Mouse (Mus musculus): ENCODE results near the gene Gprc5c. TPM values are rescaled to one million over a fixed set of nuclear protein-coding genes. Genes with fewer than 3 reads are reported as not detected.

Gene Gprc5c
- polyA plus RNA-seq, 1 experiment = 38.0 TPM

GRCm38 (mm10) chr11:114863918-114864420 lies 13.0 kb downstream of the Gprc5c start:
- Histone ChIP-seq H3K4me3 (ENCODE audit: insufficient read depth, low read length) (no peak overlapping the region), H3K27ac (ENCODE audit: insufficient read depth, low read depth, low read length) (no peak overlapping the region), H3K4me1 (ENCODE audit: control insufficient read depth, insufficient read depth, low read length) (peaks cover 21% of the 10 kb centered on the region)
- no peak for TF ChIP-seq POLR2A (IDR thresholded peaks at IDR 0.05; ENCODE audit: borderline replicate concordance, low read depth, low read length)

- TF ChIP-seq CTCF (IDR thresholded peaks at IDR 0.05; ENCODE audit: low read depth, low read length) = no peak
- TF ChIP-seq POLR2A (IDR thresholded peaks at IDR 0.05; ENCODE audit: borderline replicate concordance, low read depth, low read length) = no peak
- peaks cover 15% of the 10 kb centered on the region for H3K4me1 ChIP-seq (ENCODE audit: control insufficient read depth, insufficient read depth, low read length)
- no peak overlapping the region for H3K27ac ChIP-seq (ENCODE audit: insufficient read depth, low read depth, low read length)
- H3K4me3 ChIP-seq (ENCODE audit: insufficient read depth, low read length) = no peak overlapping the region
Observed at GRCm38 (mm10) chr11:114865999-114866398, 15.0 kb downstream of the Gprc5c start.

- TF ChIP-seq CTCF (IDR thresholded peaks at IDR 0.05; ENCODE audit: low read depth, low read length) (no peak), POLR2A (IDR thresholded peaks at IDR 0.05; ENCODE audit: borderline replicate concordance, low read depth, low read length) (no peak)
- no peak overlapping the region for H3K27ac ChIP-seq (ENCODE audit: insufficient read depth, low read depth, low read length)
Observed at GRCm38 (mm10) chr11:114866486-114867360, 15.8 kb downstream of the Gprc5c start.

GRCm38 (mm10) chr11:114867361-114868235 lies 16.6 kb downstream of the Gprc5c start:
- Histone ChIP-seq H3K27ac (ENCODE audit: insufficient read depth, low read depth, low read length) (no peak overlapping the region), H3K4me1 (ENCODE audit: control insufficient read depth, insufficient read depth, low read length) (peaks cover 14% of the 10 kb centered on the region), H3K4me3 (ENCODE audit: insufficient read depth, low read length) (no peak overlapping the region)
- TF ChIP-seq CTCF (IDR thresholded peaks at IDR 0.05; ENCODE audit: low read depth, low read length) (no peak), POLR2A (IDR thresholded peaks at IDR 0.05; ENCODE audit: borderline replicate concordance, low read depth, low read length) (no peak)

More at GRCm38 (mm10) chr11:114866486-114867360, 15.8 kb downstream of the Gprc5c start:
- peaks cover 14% of the 10 kb centered on the region for H3K4me1 ChIP-seq (ENCODE audit: control insufficient read depth, insufficient read depth, low read length)
- no peak overlapping the region for H3K4me3 ChIP-seq (ENCODE audit: insufficient read depth, low read length)

GRCm38 (mm10) chr11:114868280-114868679 lies 17.3 kb downstream of the Gprc5c start:
- Histone ChIP-seq H3K27ac (ENCODE audit: insufficient read depth, low read depth, low read length) (no peak overlapping the region), H3K4me1 (ENCODE audit: control insufficient read depth, insufficient read depth, low read length) (peaks cover 17% of the 10 kb centered on the region), H3K4me3 (ENCODE audit: insufficient read depth, low read length) (no peak overlapping the region)
- no peak for TF ChIP-seq CTCF (IDR thresholded peaks at IDR 0.05; ENCODE audit: low read depth, low read length)

- Histone ChIP-seq H3K4me1 (ENCODE audit: control insufficient read depth, insufficient read depth, low read length) (peaks cover 17% of the 10 kb centered on the region), H3K4me3 (ENCODE audit: insufficient read depth, low read length) (no peak overlapping the region), H3K27ac (ENCODE audit: insufficient read depth, low read depth, low read length) (no peak overlapping the region)
- no peak for TF ChIP-seq CTCF (IDR thresholded peaks at IDR 0.05; ENCODE audit: low read depth, low read length)
- TF ChIP-seq POLR2A (IDR thresholded peaks at IDR 0.05; ENCODE audit: borderline replicate concordance, low read depth, low read length) = no peak
Observed at GRCm38 (mm10) chr11:114869787-114870186, 18.8 kb downstream of the Gprc5c start.

GRCm38 (mm10) chr11:114871540-114871939 lies 20.6 kb downstream of the Gprc5c start:
- Histone ChIP-seq H3K4me1 (ENCODE audit: control insufficient read depth, insufficient read depth, low read length) (peaks cover 16% of the 10 kb centered on the region), H3K27ac (ENCODE audit: insufficient read depth, low read depth, low read length) (no peak overlapping the region), H3K4me3 (ENCODE audit: insufficient read depth, low read length) (no peak overlapping the region)
- TF ChIP-seq POLR2A (IDR thresholded peaks at IDR 0.05; ENCODE audit: borderline replicate concordance, low read depth, low read length) = no peak

- H3K4me1 ChIP-seq (ENCODE audit: control insufficient read depth, insufficient read depth, low read length) = peaks cover 23% of the 10 kb centered on the region
- no peak overlapping the region for H3K4me3 ChIP-seq (ENCODE audit: insufficient read depth, low read length)
- no peak overlapping the region for H3K27ac ChIP-seq (ENCODE audit: insufficient read depth, low read depth, low read length)
- TF ChIP-seq CTCF (IDR thresholded peaks at IDR 0.05; ENCODE audit: low read depth, low read length) (no peak), POLR2A (IDR thresholded peaks at IDR 0.05; ENCODE audit: borderline replicate concordance, low read depth, low read length) (no peak)
Observed at GRCm38 (mm10) chr11:114873022-114873817, 22.3 kb downstream of the Gprc5c start.
